Comparison of ENCODE assay signal across 32 mouse cellular contexts in the genomic region with DNA sequence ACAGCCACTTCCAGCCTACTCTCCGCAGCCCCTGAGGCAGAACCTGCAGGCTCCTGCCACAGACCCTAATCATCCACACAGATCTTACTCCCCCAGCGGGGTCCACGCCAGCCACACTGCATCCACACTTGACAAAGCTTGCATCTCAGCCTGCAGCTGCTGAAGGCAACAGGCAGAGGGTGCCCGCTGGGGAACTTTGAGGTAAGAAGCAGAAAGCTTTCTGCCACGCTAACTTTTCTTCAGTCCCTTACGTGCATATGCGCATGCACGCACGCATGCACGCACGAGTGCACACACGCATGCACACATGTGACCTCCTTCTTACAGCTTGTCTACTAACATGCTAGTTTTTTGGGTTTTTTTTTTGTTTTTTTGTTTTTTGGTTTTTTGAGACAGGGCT. TPM values are rescaled to one million over a fixed set of nuclear protein-coding genes. Genes with fewer than 3 reads are reported as not detected.
DNase-seq lines count a peak whose midpoint lies in the region; ATAC-seq lines count a peak whose summit lies in the region.
"Had no signal": no experiment of that assay in that cellular context is flagged by ENCODE, and none has a peak within 500 bp of the region (broad histone marks: within the 10 kb centered on the region; RNA-seq: fewer than 3 reads in every experiment).

No protein-coding gene starts in this region.

- H3K4me1 ChIP-seq in hindbrain, embryonic 14.5 days (replicated peaks; ENCODE audit: control insufficient read depth, insufficient read depth, low read length), result no peaks in the 10 kb centered on the region

- no peak overlapping the region for H3K4me2 ChIP-seq in hindbrain, embryonic 14.5 days (replicated peaks)
- H3K4me2 ChIP-seq: embryonic facial prominence, embryonic 13.5 days; forebrain, embryonic 13.5 days; heart, embryonic 11.5 days; hindbrain, embryonic 12.5 days had no signal

- no peak overlapping the region for H3K4me3 ChIP-seq in hindbrain, embryonic 14.5 days (replicated peaks; ENCODE audit: low read length)
- H3K4me3 ChIP-seq: embryonic facial prominence, embryonic 10.5 days; embryonic facial prominence, embryonic 13.5 days; forebrain, embryonic 10.5 days; forebrain, embryonic 13.5 days; hindbrain, embryonic 12.5 days had no signal

- no peak overlapping the region for H3K9ac ChIP-seq in hindbrain, embryonic 14.5 days
- H3K9ac ChIP-seq: embryonic facial prominence, embryonic 13.5 days; forebrain, embryonic 13.5 days; hindbrain, embryonic 12.5 days had no signal

- WGBS in hindbrain, embryonic 14.5 days, result 92% methylated on average over 12 of the region's 12 CpGs

- H3K9me3 ChIP-seq in hindbrain, embryonic 14.5 days (ENCODE audit: control insufficient read depth, low read length), result no peaks in the 10 kb centered on the region
- H3K9me3 ChIP-seq: embryonic facial prominence, embryonic 13.5 days; forebrain, embryonic 10.5 days; forebrain, embryonic 13.5 days; hindbrain, embryonic 12.5 days had no signal

- peak; percentile 3 for DNase-seq in heart, postnatal 4 days
- no peak for DNase-seq in heart, postnatal 36 days
- peak; percentile 7 for DNase-seq in kidney, postnatal 10 days
- DNase-seq in kidney, adult 8-10 months, result no peak
- peak; percentile 24 for DNase-seq in splenic B cell, adult 2 months (ENCODE audit: low read depth, low spot score)
- no peak for DNase-seq in hindbrain, embryonic 14.5 days (ENCODE audit: low spot score)
- DNase-seq: adrenal gland, adult 2 months; adrenal gland, postnatal 14 days; B cell, adult 2 months; cerebellum, adult 11-12 months; cerebellum, adult 8-10 months; cerebellum, postnatal 10 days; cerebellum, postnatal 36 days; embryo, embryonic 11 days; gastrocnemius, postnatal 10 days; gastrocnemius, postnatal 36 days had no signal

- ATAC-seq in hindbrain, embryonic 14.5 days (ENCODE audit: low FRiP score), result no peak
- ATAC-seq: forebrain, embryonic 13.5 days; forebrain, embryonic 16.5 days; hindbrain, embryonic 16.5 days; intestine, postnatal 0 days; Patski had no signal

- no peak overlapping the region for H3K27ac ChIP-seq in hindbrain, embryonic 14.5 days
- H3K27ac ChIP-seq: embryonic facial prominence, embryonic 10.5 days; embryonic facial prominence, embryonic 13.5 days; forebrain, embryonic 10.5 days; forebrain, embryonic 13.5 days; hindbrain, embryonic 12.5 days had no signal

- H3K27me3 ChIP-seq in splenic B cell, adult 2 months (ENCODE audit: control insufficient read depth, insufficient read depth, low read length, poor library complexity, severe bottlenecking), result no peaks in the 10 kb centered on the region
- no peaks in the 10 kb centered on the region for H3K27me3 ChIP-seq in hindbrain, embryonic 14.5 days (ENCODE audit: control insufficient read depth, insufficient read depth, low read length)
- H3K27me3 ChIP-seq: CH12.LX; embryonic facial prominence, embryonic 13.5 days; forebrain, embryonic 13.5 days; hindbrain, embryonic 12.5 days; Patski had no signal

- intact Hi-C loops in heart, postnatal 36 days (cut with DNase I), result no loop called here

- no peaks in the 10 kb centered on the region; the same call in 1 of the 2 replicates for H3K36me3 ChIP-seq in splenic B cell, adult 2 months (ENCODE audit: control insufficient read depth, insufficient read depth, low read length, poor library complexity, severe bottlenecking)
- H3K36me3 ChIP-seq in hindbrain, embryonic 14.5 days (replicated peaks; ENCODE audit: control insufficient read depth, insufficient read depth), result no peaks in the 10 kb centered on the region; the same call in 1 of the 2 replicates

RNA-seq across cellular contexts. Expression of gene Acads, which starts 5.9 kb away (rescaled TPM):
- total RNA-seq in heart, postnatal 4 days (2021), result 100 to 1,000 TPM; 153 to 165 TPM
- 100 to 1,000 TPM; 203 to 239 TPM for total RNA-seq in heart, postnatal 36 days (2021)
- 11.1 and 12.5 TPM in 2 replicates for polyA plus RNA-seq in hindbrain, embryonic 14.5 days (2014; fragmentation: Nextera tagmentation; extraction: Ambion mirVana)

RNA-seq across cellular contexts. Expression of gene Gm10401, which starts 15.1 kb away (rescaled TPM):
- total RNA-seq in heart, postnatal 4 days (2021), result not detected
- total RNA-seq in heart, postnatal 36 days (2021), result not detected
- polyA plus RNA-seq in hindbrain, embryonic 14.5 days (2014; fragmentation: Nextera tagmentation; extraction: Ambion mirVana), result 49.1 and 53.0 TPM in 2 replicates
- total RNA-seq: adrenal gland, adult 2 months; adrenal gland, postnatal 14 days; gastrocnemius, adult 18-20 months; gastrocnemius, postnatal 10 days; gastrocnemius, postnatal 36 days; heart, adult 8-10 months; hematopoietic stem cell, adult 5-6 weeks had no signal
- polyA plus RNA-seq: adrenal gland, adult 2 months; cortical plate, adult 2 months; G1E; Patski had no signal

RNA-seq across cellular contexts. Expression of gene Unc119b, which starts 21.5 kb away (rescaled TPM):
- 10 to 100 TPM; 21.7 to 25.9 TPM for total RNA-seq in heart, postnatal 4 days (2021)
- total RNA-seq in heart, postnatal 36 days (2021), result 10 to 100 TPM; 17.7 to 21.3 TPM
- polyA plus RNA-seq in hindbrain, embryonic 14.5 days (2014; fragmentation: Nextera tagmentation; extraction: Ambion mirVana), result 31.2 and 39.0 TPM in 2 replicates

RNA-seq across cellular contexts. Expression of gene Mlec, which starts 44.7 kb away (rescaled TPM):
- 100 to 1,000 TPM; 104 to 111 TPM for total RNA-seq in heart, postnatal 4 days (2021)
- total RNA-seq in heart, postnatal 36 days (2021), result 10 to 100 TPM; 73.4 to 93.0 TPM
- 21.0 and 26.4 TPM in 2 replicates for polyA plus RNA-seq in hindbrain, embryonic 14.5 days (2014; fragmentation: Nextera tagmentation; extraction: Ambion mirVana)

Comparison
In these comparisons a context has a peak if more than half of its experiments do, and no peak if none do; other contexts are left out.
1. DNase-seq: peak in heart, postnatal 4 days (single experiment), kidney, postnatal 10 days (single experiment) and splenic B cell, adult 2 months (single experiment); none in heart, postnatal 36 days (0 of 2), kidney, adult 8-10 months (0 of 2) and hindbrain, embryonic 14.5 days (single experiment).